Mouse (Mus musculus) myocyte (in vitro differentiated cells): ENCODE results near the gene Ppp2r2d.

Experiments used
- CEBPB ChIP-seq: IDR thresholded peaks from 2 replicates; pipeline ENCODE4 v1.6.1; 2011; ENCODE audit warnings: mild to moderate bottlenecking, moderate library complexity; ENCODE audit not compliant: poor library complexity, insufficient read depth, severe bottlenecking
- E2F4 ChIP-seq: IDR thresholded peaks from one replicate; pipeline ENCODE4 v1.6.1; 2011; ENCODE audit warnings: mild to moderate bottlenecking, control low read depth, moderate library complexity; ENCODE audit not compliant: insufficient read depth
- MAX ChIP-seq: IDR thresholded peaks from one replicate; pipeline ENCODE4 v1.6.1; 2011; ENCODE audit warnings: low read depth, mild to moderate bottlenecking, control low read depth
- MYOG ChIP-seq, 3 experiments: IDR thresholded peaks; one replicate each; pipeline ENCODE4 v1.6.1; 2011; ENCODE audit warnings: control low read depth in 2 of 3, low read depth in 2 of 3, mild to moderate bottlenecking in 2 of 3; ENCODE audit not compliant: insufficient read length in 2 of 3, control insufficient read depth in 1 of 3, insufficient read depth in 1 of 3
- POLR2A ChIP-seq: IDR thresholded peaks from one replicate; pipeline ENCODE4 v1.6.1; 2011; ENCODE audit warnings: low read depth, mild to moderate bottlenecking, control low read depth, moderate library complexity; ENCODE audit not compliant: insufficient read length
- POLR2AphosphoS2 ChIP-seq: IDR thresholded peaks from one replicate; pipeline ENCODE4 v1.6.1; 2011; ENCODE audit warnings: low read depth, control low read depth; ENCODE audit not compliant: insufficient read length
- USF1 ChIP-seq: IDR thresholded peaks from one replicate; pipeline ENCODE4 v1.6.1; 2011; ENCODE audit warnings: low read depth, mild to moderate bottlenecking, control low read depth, moderate library complexity

DNA sequence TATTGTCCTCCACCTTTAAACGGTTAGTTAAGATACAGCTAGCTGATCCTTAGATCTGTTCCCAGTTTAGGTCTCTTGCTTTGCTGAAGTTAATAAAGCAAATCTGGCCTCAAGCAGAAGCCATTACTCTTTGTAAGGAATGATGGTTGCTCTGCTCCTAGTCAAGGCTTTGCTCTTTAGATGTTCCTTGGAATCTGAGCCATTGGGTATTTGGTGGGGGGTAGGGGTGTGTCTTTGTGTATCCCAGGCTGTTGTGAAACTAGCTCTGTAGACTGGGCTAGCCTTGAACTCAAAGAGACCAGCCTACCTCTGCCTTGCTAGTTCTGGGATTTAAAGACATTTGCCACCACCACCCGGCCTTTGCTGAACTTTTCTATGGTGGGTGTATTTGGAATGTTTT lies 8.3 kb downstream of the Ppp2r2d start:
- TF ChIP-seq MAX: no peak
- no peak for TF ChIP-seq USF1
- no peak for TF ChIP-seq POLR2A
- no peak for TF ChIP-seq E2F4
- TF ChIP-seq MYOG (IDR thresholded peaks at IDR 0.05; ENCODE audit: control insufficient read depth in 1 of 3, insufficient read depth in 1 of 3, insufficient read length in 2 of 3, low read depth in 2 of 3): no peak
- no peak for TF ChIP-seq POLR2AphosphoS2
- TF ChIP-seq CEBPB: no peak
